Mouse (Mus musculus): Measurements from ENCODE around the gene Grid1.

The Grid1 gene

GRCm38 (mm10) chr14:35502324-35502723 lies 682.4 kb downstream of the Grid1 start:
- no peak for DNase-seq

DNA sequence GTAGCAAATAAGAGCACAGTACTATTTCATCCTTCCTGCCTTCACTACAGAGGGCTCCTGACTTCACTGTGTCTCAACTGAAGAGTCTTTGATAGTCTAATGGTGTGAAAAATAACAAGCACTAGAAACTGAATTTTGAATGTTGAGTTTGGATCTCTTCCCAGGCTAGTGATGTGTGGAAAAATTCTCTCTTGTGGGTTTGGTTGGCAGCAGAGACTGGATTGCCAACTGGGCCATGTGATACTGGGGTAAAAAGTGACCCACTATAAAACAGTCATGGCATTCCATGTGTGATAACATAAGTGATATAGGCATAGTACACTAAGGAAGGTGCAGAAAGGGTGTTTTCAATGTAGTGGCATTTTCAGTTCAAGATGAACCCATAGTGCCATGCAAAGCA lies 699.5 kb downstream of the Grid1 start:
- no peak for DNase-seq

DNA sequence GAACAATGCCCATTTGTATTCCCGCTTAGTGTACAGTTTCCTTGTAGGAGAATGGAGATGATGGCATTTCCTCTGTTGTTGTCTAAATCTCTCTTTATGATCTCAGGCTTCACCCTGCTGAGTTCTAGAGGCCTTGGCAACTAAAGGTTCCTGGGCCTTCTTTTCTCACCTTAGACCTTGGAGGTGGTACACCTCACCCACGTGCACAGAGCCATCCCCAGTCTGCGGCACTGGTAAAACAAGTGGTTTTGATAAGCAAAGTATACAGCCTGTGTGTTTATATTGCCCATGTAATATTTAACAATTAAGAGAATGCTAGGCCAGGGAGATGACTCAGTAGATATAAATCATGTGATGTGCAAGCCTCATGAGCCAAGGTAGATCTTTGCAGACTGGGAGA lies 718.9 kb downstream of the Grid1 start:
- no peak for DNase-seq

- DNase-seq, result no peak
Observed at GRCm38 (mm10) chr14:35541254-35541991, 721.5 kb downstream of the Grid1 start.

DNA sequence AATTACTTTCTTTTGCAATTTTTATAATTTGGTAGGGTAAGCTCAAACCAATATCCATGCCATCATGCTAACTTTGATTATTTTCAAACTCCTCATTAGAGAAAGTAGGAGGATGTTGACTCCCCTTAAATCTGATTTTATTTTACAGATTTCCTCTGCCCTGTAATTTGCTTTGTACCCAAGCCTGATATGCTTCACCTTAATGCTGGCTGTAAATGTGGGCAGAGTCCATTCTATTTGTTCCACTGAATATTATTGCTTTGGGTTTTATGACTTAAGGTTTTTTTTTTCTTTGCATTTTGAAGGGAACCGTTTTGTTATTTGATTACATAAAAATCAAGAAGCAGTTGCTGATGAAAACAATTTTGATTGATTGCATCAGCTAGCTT lies 722.1 kb downstream of the Grid1 start:
- DNase-seq, result no peak

DNA sequence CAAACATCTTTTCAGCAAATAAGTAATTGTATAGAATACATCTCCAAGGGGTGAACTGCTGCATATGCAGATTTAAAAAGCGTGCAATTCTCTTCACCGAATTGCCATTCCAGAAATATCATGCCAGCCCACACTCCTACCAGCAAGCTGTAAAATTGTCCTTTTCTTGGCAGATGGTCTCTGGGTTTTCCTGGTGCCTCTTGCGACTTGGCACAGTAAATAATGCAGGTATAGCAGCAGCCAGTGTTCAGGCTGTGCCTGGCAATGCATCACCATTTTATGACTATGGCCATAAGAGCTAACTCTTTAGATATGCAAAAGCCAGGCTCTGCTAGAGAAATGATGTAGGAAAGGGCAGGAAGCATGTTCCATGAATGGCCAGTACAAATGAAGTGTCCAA lies 734.4 kb downstream of the Grid1 start:
- DNase-seq, result no peak

DNA sequence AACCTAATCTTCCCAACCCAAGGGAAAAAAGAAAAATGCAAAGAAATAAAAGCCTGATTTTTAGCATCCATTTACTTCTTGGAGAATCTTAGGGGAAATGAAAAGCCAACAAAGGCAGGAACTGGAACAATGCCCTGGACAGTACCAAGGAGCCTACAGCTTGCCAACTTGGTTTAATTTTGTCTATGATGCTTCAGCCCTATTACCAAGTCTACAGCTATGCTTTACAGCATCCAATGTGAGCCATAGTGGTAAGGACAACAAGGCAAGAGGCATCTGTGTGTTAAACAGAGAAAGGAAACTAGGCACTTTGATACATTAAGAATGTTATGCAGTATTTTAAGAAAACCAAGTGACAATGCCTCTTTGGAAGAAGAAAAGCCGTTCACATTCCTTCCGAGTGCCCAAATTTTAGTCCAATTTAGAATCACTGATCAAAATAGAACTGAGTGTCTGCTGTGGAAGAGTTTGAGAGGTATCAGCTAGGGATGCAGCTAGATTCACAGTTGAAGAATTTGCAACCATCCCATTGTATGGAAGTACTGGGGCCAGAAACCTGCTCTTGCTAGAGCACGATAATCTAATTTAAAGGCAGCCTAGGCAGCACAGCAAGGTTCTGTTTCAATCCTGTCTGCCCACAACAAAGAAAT lies 741.5 kb downstream of the Grid1 start:
- no peak for DNase-seq

- no peak for DNase-seq
Observed at GRCm38 (mm10) chr14:35572991-35573502, 753.1 kb downstream of the Grid1 start.

GRCm38 (mm10) chr14:35574489-35574888 lies 754.6 kb downstream of the Grid1 start:
- DNase-seq, result no peak

- DNase-seq, result no peak
Observed at GRCm38 (mm10) chr14:35575285-35575684, 755.4 kb downstream of the Grid1 start.

GRCm38 (mm10) chr14:35625749-35626148 lies 805.8 kb downstream of the Grid1 start:
- no peak for DNase-seq
